Mouse (Mus musculus) adrenal gland, postnatal 14 days (tissue): ENCODE results near the gene Eps8l2. TPM values are rescaled to one million over a fixed set of nuclear protein-coding genes. Genes with fewer than 3 reads are reported as not detected.
"Not testable (repeated sequence)": the region's sequence is repeated elsewhere in the genome, so short reads cannot be mapped to it uniquely, and the experiment has no call there.

Source experiments
- DNase-seq: peaks from one replicate; pipeline ENCODE4 v3.0.0; 2021; ENCODE audit warnings: mixed read lengths
- total RNA-seq: library from RNA; stranded (reverse); gene quantifications from 2 replicates; pipeline ENCODE4 v1.2.3, GENCODE M21; 2021

Eps8l2 gene
- total RNA-seq, 1 experiment from 2014 or later = 5.1 TPM

DNA sequence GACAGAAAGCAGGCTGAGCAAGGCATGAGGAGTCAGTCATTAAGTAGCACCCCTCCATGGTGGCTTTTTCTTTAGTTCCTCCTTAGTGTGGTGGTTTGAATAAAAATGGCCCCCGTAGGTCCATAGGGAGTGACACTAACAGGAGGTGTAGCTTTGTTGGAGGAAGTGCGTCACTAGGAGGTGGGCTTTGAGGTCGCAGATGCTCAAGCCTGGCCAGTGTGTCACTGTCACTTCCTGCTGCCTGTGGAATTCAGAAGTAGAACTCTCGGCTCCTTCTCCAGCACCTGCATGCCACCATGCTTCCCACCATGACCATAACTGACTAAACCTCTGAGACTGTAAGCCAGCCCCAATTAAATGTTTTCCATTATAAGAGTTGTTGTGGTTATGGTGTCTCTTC, 28.7 kb downstream of the Eps8l2 start:
- no peak for DNase-seq

DNA sequence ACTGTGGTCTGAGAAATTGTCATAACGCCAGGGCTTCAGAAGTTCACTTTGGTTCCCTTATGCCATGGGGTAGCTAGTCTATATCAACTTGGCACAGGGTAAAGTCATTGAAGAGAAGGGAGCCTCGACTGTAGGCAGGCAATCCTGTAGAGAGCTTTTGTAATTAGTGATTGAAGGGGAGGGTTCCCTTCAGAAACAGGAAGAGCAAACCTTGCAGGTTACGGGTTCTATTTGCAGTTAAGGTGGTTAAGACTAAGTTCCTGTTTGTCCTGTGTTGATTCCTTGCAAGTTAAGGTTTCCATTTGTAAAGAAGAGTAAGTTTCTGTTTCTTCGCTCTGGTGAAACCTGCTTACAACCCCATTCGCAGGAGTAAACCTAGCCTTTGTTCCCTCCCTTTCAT, 31.2 kb downstream of the Eps8l2 start:
- DNase-seq = no peak

DNA sequence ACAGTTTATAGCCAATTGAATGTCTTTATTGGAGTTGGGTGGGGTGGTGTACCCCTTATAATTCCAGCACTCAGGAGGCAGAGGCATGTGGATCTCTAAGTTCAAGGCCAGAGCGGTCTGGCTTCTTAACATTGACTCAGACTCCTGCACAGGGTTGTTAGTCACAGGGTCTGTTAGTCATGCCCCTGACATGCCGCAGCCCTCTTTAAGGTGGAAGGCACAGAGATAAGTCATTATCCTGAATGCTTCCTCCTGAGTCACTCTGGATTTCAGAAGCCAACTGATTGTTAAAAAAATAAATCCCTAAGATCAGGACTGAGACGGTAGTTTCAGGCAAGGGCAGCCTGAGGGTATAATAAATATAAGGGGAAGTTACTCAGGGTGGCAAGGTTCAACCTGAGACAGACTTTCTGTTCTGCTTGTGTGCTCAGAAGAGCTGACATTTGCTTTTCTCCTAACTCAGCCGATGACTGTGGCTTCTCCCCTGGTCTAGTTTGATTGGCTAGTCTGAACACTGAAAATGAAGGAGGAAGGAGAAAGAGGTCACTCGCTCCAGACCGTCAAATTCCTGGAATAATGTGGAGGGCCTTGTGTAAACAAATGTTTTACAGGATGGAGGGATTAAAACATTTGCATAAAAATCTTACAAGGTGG, 33.4 kb downstream of the Eps8l2 start:
- DNase-seq = peak; percentile 65

DNA sequence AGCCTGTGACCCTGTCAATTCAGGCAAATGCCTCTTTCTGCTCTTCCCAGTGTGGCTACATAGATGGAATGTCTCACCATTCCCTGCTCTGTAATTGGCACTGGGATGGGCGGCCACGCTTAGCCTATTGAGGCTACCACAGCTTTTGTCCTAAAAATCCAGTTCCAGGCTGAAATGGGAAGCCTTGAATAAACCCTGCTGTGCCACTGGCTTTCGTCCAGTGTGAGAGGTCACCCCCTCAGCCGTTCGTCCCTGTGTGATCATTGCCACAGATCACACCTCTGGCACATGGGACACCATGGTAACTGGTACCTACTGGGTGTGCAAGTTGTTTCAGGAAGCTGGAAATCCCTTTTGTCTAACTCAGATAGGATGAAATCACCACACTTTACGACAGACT, 34.9 kb downstream of the Eps8l2 start:
- peak; percentile 69 for DNase-seq

DNA sequence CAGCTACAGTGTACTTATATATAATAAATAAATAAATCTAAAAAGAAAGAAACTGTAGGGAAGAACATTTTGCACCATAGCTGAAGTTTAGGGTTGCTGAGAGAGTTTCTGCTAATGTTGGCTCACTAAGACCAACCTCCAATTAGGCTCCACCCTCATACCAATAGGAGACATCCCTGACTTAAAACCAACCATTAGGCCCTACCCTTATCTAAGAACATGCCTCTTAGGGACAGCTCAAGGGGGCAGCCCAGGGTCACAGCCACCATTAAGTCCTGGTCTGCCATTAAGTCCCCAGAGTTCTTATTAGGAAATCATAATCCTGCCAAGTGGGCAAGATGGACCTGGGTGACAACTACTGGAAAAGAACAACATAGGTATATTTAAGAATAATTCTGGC, 35.7 kb downstream of the Eps8l2 start:
- DNase-seq = no peak

DNA sequence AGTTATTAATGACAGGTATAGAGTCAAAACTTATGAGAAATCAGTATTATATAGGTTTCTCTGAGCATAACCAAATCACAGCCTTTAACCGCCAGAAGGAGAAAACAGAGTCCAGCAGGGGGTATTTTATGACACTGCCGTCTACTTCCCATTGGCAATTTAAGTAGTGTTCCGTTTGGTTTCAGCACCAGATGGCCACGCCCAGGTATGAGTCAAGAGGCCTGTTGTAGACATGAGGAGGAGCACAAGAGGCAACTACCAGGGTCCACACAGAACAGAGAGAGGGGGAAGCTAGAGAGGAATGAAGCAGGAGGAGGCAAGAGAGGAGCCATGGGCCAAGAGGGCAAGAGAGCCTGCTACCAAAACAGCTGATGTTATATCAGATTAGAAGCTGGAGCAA, 40.9 kb downstream of the Eps8l2 start:
- DNase-seq = no peak

DNA sequence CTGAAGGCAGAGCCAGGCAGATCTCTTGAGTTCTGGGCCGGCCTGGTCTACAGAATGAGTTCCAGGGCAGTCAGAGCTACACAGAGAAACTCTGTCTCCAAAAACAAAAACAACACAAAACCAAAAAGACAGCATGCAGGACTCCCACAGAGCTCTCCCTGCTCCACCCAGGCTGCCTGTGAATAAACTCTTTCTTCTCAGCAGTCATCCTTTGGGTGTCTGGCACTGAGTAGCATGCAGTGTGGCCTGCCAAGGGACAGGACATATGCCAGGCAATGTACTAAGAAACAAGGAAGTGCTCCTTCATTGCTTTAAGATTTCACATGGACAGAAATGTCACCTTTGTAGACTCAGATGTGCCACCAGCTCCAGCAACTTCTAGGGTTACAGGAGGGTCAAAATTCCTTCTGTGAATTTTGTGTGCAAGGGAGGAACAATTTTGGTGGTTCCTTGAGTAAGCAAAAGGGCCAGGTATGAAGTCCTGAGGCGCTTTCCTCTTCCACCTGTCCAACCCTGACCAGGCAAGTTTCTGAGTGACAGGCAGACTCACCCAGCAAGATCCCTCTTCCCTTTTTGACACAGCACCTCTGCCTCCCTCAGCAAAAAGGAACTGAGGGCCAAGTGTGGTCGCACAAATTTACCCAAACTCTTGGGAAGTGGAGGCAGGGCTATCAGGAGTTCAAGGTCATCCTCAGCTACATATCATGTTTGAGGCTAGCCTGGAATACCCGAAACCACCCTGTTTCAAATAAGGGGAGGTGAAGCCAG, 42.6 kb downstream of the Eps8l2 start:
- peak; percentile 52 for DNase-seq

DNA sequence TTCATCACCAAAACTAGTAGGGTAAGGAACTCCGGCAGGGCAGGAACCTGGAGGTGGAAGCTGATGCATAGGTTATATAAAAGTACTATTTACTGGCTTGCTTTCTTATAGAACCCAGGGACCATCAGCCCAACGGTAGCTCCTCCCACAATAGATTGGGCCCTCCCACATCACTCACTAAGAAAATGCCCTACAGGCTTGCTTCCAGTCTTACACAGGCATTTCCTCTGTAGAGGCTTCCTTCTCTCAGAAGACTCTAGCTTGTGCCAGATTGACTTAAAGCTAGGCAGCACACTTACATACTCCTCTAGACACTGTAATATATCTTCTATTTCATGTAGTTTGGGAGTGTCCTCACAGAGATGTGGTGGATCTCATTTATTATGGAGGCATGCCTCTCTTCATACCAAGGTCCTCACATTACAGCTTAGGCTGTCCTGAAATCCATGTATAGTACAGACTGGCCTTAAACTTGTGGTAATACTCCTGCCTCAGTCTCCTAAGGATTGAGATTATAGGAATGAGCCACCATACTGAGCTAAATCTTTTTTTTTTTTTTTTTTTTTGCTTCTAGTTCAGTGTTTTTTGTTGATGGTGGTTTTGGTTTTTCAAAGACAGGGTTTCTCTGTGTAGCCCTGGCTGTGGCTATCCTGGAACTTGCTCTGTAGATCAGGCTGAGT, 49.3 kb downstream of the Eps8l2 start:
- no peak for DNase-seq

DNA sequence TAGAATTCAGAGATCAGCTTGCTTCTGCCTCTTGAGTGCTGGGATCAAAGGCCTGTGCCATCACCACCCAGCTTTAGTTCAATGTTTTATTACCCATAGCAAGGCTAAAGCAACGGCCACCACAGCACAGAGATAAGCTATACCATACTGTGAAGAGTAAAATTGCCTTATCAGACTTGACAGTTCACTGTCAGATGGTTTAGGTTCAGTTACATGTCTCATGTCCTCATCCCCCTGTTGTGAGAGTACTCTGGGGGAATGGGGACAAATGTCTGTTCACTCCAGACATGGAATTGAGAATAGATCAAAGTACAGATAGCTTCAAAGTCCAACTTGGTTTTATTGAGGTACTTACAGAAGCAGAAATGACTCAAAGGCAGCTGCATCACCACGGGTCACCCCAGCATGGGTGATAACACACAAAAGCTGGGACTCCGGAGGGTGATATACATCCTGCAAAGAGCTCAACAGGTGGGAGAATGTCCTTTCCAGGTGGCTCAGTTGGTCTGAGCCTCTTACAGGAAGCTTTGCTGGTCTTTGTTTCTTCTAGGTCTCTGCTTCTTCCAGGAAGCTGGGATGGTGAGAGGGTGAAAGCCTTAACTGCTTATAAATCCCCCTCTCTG, 49.9 kb downstream of the Eps8l2 start:
- DNase-seq = no peak

DNA sequence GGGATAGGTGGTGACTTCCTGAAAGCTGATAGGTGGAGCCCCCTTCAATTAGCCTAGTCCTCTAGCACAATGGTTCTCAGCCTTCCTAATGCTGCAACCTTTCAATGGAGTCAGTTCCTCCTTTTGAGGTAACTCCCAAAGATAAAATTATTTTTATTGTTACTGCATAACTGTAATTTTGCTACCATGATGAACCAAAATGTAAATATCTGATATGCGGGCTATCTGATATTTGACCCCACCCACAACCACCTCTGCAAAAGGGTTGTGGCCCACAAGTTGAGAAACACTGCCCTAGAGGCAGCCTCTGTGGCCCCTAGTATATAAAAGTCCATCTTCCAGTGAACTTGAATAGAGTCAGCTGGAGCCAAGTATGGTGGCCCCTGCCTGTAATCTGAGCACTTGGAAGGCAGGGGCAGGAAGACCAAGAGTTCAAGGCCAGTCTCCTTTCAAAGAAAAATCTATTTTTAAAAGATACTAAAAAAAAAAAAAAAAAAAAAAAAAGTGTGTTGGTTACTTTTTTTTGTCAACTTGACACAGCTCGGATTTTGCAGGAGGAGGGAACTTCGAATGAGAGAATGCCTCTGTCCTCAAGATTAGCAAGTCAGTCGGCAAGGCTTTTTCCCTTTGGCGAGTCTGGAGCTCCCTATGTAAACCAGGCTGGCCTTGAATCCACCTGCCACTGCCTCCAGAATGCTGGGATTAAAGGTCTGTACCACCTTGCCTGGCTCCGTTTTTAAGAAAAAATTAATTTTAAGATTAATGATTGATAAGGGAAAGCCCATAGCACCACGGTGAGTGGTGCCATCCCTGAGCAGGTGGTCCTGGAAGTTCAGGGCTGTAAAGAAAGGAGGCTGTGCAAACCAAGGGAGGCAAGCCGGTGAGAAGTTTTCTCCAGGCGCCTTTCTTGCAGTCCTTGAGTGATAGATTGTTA, 51.9 kb downstream of the Eps8l2 start:
- no peak for DNase-seq

DNA sequence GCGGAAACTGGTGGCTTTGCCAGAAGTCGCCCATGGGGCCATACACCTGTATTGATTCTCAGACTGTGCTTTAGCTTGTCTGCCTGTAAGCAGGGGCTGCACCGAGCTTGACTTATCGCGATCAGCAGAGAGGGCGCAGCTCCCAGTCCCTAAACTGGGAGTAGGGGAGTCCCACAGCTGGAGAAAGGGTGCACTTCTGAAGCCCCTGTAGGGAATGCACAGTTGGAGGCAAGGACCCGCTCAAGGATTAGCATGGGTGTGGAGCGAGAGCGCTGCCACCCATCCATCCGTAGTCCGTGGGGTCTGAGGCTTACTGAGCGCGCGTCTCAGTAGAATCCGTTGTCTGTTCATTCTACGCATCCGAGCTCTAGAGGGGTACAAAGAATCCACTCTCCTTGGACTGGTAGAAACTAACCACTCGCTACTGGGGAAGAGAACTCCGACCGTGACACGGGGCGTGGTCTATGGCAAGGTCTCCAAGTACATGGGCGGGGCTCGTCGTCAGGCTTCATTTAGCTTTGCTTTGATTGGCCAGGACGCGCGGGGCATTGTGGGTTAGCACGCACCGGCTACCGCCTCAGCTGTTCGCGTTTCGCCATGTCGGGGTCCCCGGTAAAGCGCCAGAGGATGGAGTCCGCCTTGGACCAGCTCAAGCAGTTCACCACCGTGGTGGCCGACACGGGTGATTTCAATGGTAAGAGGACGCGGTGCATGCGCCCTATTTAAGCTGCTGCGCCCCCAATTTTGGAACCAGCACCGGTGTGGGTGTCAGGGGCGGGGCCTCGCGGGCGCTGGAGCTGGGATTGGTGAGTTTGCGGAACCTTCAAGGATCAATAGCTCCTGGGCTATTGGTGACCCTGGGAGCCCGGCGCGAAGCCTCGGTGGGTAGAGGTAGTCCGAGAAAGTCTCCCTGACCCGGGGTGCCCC, 53.2 kb downstream of the Eps8l2 start, which contains the start of gene Taldo1:
Taldo1 (plus strand) TSS at position 575 of the 927 bp plus-strand sequence.
- DNase-seq = peak; percentile 98

DNA sequence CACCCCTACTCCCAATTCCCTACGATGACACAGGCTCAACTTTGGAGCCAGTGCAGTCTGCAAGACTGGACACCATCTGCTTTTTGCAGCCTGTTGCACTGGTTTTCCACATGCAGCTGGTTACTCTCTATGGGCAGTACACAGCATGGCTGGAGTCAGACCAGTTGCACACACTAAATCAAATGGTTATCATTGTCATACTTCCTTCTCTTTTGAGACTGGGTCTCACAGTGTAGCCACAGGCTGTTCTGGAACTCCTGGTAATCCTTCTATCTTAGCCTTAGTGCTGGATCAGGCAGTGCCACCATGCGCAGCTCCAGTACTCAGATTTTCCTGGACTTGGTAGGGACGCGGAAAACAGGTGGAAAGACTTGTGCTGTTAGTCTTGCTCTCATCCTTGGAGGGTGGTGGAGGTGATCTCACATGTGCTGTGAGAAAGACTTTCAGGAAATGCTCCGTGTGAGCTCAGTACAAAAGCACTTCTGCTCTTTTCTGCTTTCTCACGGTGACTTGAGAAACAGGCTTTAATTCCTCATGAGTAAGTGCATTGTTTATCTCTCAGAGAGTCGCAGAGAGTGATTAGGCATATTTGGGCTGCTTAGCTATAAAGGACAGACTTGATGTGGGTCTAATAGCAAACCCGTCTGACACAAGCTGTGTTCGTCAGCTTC, 54.0 kb downstream of the Eps8l2 start:
- no peak for DNase-seq

DNA sequence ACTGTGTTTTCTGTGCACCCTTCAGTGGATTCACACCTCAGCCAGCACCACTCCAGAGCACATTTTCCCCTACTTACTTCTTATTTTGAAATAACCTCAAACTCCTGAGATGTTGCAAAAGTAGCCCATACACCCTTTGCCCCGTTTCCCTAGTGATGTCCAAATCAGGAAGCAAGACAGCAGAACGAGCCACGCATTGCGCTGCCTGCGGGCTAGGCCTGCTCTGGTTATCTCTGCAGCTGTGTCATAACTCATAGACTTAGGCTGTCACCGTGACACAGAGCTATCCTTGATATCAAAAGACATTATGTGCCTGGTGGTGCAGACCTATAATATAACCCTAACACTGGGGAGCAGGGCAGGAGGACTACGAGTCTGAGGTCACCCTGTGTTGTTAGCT, 55.5 kb downstream of the Eps8l2 start:
- peak; percentile 71 for DNase-seq

DNA sequence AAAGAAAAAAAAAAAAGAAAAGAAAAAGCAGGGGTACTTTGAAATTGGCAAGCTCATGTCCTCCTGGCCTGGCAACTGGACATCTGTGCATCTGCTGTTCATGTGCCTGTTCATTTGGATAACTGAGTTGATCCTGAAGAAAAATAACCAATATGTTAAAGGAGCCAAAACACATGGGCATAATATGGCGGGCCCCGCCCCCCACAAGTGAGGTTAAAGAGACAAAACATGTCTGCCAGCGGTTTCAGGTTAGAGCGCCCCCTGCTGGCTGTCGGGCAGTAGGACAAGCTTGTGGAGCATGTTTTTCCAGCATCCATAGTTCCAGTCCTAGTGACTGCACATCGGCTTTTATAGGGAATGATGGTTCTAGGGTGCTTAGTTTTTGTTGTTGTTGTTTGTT, 56.1 kb downstream of the Eps8l2 start:
- DNase-seq = peak; percentile 93

DNA sequence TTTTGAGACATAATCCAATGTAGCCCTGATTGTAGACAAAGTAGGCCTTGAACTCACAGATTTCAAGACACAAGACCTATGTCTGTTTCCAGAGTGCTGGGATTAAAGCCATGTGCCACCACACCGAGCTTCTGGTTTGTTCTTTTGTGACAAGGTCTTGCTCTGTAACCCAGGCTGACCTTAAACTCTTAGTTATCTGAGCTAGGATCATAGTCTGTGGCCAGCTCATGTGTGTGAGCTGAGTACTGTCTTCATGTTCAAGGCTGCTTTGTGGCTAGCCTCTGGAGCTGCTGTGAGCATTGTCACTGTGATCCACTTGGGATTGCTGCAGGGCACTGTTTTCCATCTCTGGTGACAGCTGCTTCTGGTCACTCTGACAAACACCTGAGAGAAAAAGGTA, 56.7 kb downstream of the Eps8l2 start:
- DNase-seq = no peak

DNA sequence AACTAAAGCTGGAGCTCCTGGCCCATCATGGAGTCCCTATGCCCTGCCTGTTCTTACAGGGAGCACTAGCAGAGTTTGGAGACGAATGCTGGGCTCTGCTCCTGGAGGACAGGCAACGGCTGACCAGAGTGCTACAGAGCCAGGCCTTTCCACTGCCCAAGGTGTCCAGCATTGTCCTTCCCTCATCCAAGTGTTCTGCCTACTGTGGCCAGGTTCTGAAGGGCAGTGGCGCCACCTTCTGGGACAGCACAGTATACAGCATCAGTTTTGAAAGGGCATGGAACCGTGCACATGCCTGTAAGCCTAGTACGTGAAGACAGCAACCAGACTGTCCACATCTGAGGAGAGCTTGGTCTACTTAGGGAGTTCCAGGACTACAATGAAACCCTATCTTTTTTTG, 64.6 kb downstream of the Eps8l2 start:
- DNase-seq = peak; percentile 87

DNA sequence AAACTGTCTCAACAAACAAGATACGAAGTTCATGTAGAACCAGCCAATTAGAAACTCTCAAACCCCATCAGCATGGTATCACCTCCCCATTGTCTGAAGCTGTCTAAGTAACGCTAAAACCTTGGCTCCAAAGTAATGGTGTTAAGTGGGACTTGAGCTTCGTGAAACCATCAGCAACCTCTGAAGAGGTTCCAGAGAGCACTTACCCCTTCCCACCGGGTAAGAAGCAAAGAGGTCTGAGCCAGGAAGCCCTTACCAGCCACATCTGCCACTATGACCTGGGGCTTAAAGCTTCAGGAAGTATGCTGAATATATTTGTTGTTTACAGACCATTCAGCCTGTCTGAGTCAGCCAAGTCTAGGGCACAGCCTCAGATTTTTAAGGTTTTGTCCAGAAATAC, 66.8 kb downstream of the Eps8l2 start:
- DNase-seq = no peak

DNA sequence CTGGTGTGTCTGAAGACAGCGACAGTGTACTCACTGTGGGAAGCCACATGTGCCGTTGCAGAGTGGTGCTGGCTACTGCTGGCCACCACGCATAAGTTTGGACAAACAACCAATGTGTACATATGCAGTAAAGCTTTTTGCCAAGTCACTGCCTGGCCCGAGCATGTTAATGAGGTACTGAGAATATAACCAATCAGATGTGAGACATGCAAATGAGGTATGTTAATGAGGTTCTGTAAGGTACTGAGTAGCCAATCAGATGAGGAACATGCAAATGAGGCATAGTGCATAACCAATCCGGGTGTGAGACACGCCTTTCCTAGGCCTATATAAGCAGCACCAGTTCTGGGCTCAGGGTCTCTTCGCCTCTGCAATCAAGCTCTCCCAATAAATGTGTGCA, 69.0 kb downstream of the Eps8l2 start:
- DNase-seq = not testable (repeated sequence)

DNA sequence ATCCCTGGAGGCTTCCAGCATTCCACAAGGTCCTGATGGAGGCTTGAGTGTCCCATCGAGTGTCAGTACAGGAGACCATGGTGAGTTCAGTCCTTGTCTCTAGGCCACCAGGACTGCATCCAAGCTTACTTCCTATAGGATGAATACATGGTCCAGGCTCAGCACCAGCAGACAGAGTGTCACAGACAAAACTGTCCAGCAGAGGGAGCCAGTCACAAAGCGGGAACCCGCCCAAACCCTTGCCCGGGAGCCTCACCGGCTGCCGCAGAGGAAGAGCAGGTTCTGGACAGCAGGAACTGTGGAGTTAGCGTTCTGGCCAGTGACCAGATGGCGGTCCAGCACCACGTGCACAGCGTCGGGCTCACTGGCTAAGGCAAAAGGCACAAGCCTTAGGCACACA, 70.2 kb downstream of the Eps8l2 start:
- peak; percentile 94 for DNase-seq

DNA sequence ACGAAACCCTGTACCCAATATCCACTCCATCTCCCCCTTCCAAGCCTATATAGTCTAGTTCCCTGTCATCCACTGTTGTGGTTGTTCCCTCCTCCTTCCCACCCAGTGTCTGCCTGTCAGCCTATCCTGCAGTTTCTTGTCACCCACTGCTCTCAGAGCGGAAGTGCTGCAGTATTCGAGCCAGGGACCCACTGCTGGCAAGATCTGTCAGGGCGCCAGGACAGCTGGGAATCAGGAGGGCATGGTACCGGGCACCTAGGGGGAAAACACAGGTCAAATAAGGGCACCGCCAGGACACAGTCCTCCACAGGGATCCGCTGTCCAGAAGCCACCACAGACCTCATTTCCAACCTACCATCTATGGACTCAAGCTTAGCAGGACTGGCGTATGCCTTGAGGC, 72.0 kb downstream of the Eps8l2 start:
- DNase-seq = no peak
